Mouse (Mus musculus) forebrain, postnatal 0 days (tissue): ENCODE results near the gene Palm. TPM values are rescaled to one million over a fixed set of nuclear protein-coding genes. Genes with fewer than 3 reads are reported as not detected.

Experiments used
- ATAC-seq: fragments of 200-750 bp; cut with Nextera tagmentation; 2 replicates; pipeline ENCODE4 v1.8.0; 2017; ENCODE audit warnings: mild to moderate bottlenecking, moderate library complexity
- DNase-seq: peaks from one replicate; pipeline ENCODE4 v3.0.0-alpha.2; 2015
- H3K27ac ChIP-seq: fragments of 300-500 bp; sonication (generic); 2 replicates; pipeline ENCODE4 v1.5.1; 2014; ENCODE audit warnings: low read depth, mild to moderate bottlenecking, antibody characterized with exemption, low read length, moderate library complexity, mixed read lengths
- H3K27me3 ChIP-seq: fragments of 300-500 bp; sonication (generic); 2 replicates; pipeline ENCODE4 v1.6.1; 2014; ENCODE audit warnings: mild to moderate bottlenecking, low read length, mixed read lengths; ENCODE audit not compliant: insufficient read depth
- H3K36me3 ChIP-seq: fragments of 300-500 bp; sonication (generic); 2 replicates; pipeline ENCODE4 v1.6.1; 2014; ENCODE audit warnings: mild to moderate bottlenecking, moderate library complexity; ENCODE audit not compliant: insufficient read depth
- H3K4me1 ChIP-seq: fragments of 300-500 bp; sonication (generic); 2 replicates; pipeline ENCODE4 v1.6.1; 2014; ENCODE audit warnings: antibody characterized with exemption; ENCODE audit not compliant: insufficient read depth
- H3K4me2 ChIP-seq: fragments of 300-500 bp; sonication (generic); 2 replicates; pipeline ENCODE4 v1.6.1; 2014; ENCODE audit warnings: low read depth, mild to moderate bottlenecking, moderate library complexity
- H3K4me3 ChIP-seq: fragments of 300-500 bp; sonication (generic); 2 replicates; pipeline ENCODE4 v1.5.1; 2014; ENCODE audit warnings: low read depth, low read length, mixed read lengths
- H3K9ac ChIP-seq: fragments of 300-500 bp; sonication (generic); 2 replicates; pipeline ENCODE4 v1.6.1; 2014; ENCODE audit warnings: mild to moderate bottlenecking
- H3K9me3 ChIP-seq: fragments of 300-500 bp; sonication (generic); 2 replicates; pipeline ENCODE4 v1.6.1; 2016; ENCODE audit warnings: low read length
- CTCF ChIP-seq: sonication (generic); IDR thresholded peaks from 2 replicates; pipeline ENCODE4 v1.5.1; 2016; ENCODE audit warnings: antibody characterized with exemption, control low read depth, low read depth
- WGBS: fragments of 180-500 bp; shearing (Covaris S2); extraction: QIAGEN DNeasy Blood & Tissue Kit; methylation state at CpG from one replicate; pipeline ENCODE4 v1.1.7; 2014; 5-methylcytosine and 5-hydroxymethylcytosine counted together
- microRNA-seq, 2 experiments: library from miRNA; unstranded; fragments of <30 nt; microRNA quantifications; one replicate each; pipeline ENCODE4; 2016
- polyA plus RNA-seq: library from polyadenylated mRNA; unstranded; fragments of >200 nt; fragmentation: Nextera tagmentation; extraction: Ambion mirVana; gene quantifications from 2 replicates; pipeline ENCODE4 v1.2.1, GENCODE M21; 2015
- total RNA-seq: library from RNA; depleted of rRNA; stranded (reverse); fragments of >200 nt; gene quantifications from 2 replicates; pipeline ENCODE4 v1.2.3, GENCODE M21; 2014; rRNA removed

The Palm gene
- total and polyA plus RNA-seq, 2 experiments from 2014 or later, result 154 to 365 TPM

GRCm38 (mm10) chr10:79864351-79865188, 71.2 kb downstream of the Palm start:
- peak; percentile 18; the same call in 1 of the 2 replicates for ATAC-seq
- no peaks in the 10 kb centered on the region for H3K4me1 ChIP-seq
- no peaks in the 10 kb centered on the region for H3K9me3 ChIP-seq
- no peak for DNase-seq
- H3K27ac ChIP-seq, result peak overlapping the region; percentile 47
- no peak for TF ChIP-seq CTCF
- H3K9ac ChIP-seq, result no peak overlapping the region
- peaks cover 82% of the 10 kb centered on the region for H3K36me3 ChIP-seq
- 50% methylated on average over 10 of the region's 10 CpGs for WGBS
- H3K4me3 ChIP-seq, result no peak overlapping the region
- no peak overlapping the region for H3K4me2 ChIP-seq
- no peaks in the 10 kb centered on the region for H3K27me3 ChIP-seq

GRCm38 (mm10) chr10:79865189-79865601, 71.8 kb downstream of the Palm start:
- peaks cover 82% of the 10 kb centered on the region for H3K36me3 ChIP-seq
- H3K9me3 ChIP-seq, result no peaks in the 10 kb centered on the region
- no peaks in the 10 kb centered on the region for H3K4me1 ChIP-seq
- peak; percentile 10; the same call in 1 of the 2 replicates for ATAC-seq
- no peak overlapping the region for H3K4me2 ChIP-seq
- peak overlapping the region; percentile 47 for H3K27ac ChIP-seq
- no peak for DNase-seq
- no peak overlapping the region for H3K4me3 ChIP-seq
- WGBS, result 61% methylated on average over 12 of the region's 12 CpGs
- TF ChIP-seq CTCF, result no peak
- H3K27me3 ChIP-seq, result no peaks in the 10 kb centered on the region
- H3K9ac ChIP-seq, result peak overlapping the region; percentile 28; the same call in 1 of the 2 replicates

- Histone ChIP-seq H3K4me3 (no peak overlapping the region), H3K4me2 (no peak overlapping the region), H3K27ac (0 out of 2 replicates have a peak overlapping the region, but pooled peaks have one; percentile 15), H3K27me3 (no peaks in the 10 kb centered on the region), H3K36me3 (peaks cover 79% of the 10 kb centered on the region), H3K9me3 (no peaks in the 10 kb centered on the region), H3K9ac (no peak overlapping the region), H3K4me1 (no peaks in the 10 kb centered on the region)
- ATAC-seq, result peak; percentile 4; the same call in 1 of the 2 replicates
- 73% methylated on average over 19 of the region's 19 CpGs for WGBS
- DNase-seq, result no peak
- TF ChIP-seq CTCF, result peak; percentile 47
These were observed 72.5 kb downstream of the Palm start for GRCm38 (mm10) chr10:79865801-79866295.

GRCm38 (mm10) chr10:79866601-79867000, 73.2 kb downstream of the Palm start:
- Histone ChIP-seq H3K4me2 (no peak overlapping the region), H3K27me3 (no peaks in the 10 kb centered on the region), H3K9me3 (no peaks in the 10 kb centered on the region), H3K4me1 (no peaks in the 10 kb centered on the region), H3K27ac (no peak overlapping the region), H3K4me3 (no peak overlapping the region), H3K36me3 (peaks cover 71% of the 10 kb centered on the region), H3K9ac (no peak overlapping the region)
- ATAC-seq (no peak), DNase-seq (no peak)
- 77% methylated on average over 11 of the region's 11 CpGs for WGBS
- no peak for TF ChIP-seq CTCF

Small RNAs within 50 kb of the gene (microRNA-seq; reads per million reads assigned to microRNA genes)
- gene Mir6910, result 0 to 0.24 reads per million in 2 experiments

Other genes starting within 250 kb of the Palm start
Only the 30 nearest of the 34 such genes appear.
- 22.2 and 26.7 TPM in 2 replicates for gene C2cd4c, start 179.5 kb upstream of the Palm start, total RNA-seq
- 0.65 and 0.69 TPM in 2 replicates for gene C2cd4c, start 179.5 kb upstream of the Palm start, polyA plus RNA-seq
- 45.3 and 54.7 TPM in 2 replicates for gene Shc2, start 155.7 kb upstream of the Palm start, total RNA-seq
- gene Shc2, start 155.7 kb upstream of the Palm start, polyA plus RNA-seq, result 11.3 and 16.9 TPM in 2 replicates
- 0.38 and 0.52 TPM in 2 replicates for gene Odf3l2, start 147.8 kb upstream of the Palm start, total RNA-seq
- gene Odf3l2, start 147.8 kb upstream of the Palm start, polyA plus RNA-seq, result 0.44 and 0.81 TPM in 2 replicates
- 0.38 and 0.95 TPM in 2 replicates for gene Madcam1, start 129.0 kb upstream of the Palm start, total RNA-seq
- 0.67 and 0.70 TPM in 2 replicates for gene Madcam1, start 129.0 kb upstream of the Palm start, polyA plus RNA-seq
- gene Tpgs1, start 124.2 kb upstream of the Palm start, total RNA-seq, result 64.2 and 91.5 TPM in 2 replicates
- gene Tpgs1, start 124.2 kb upstream of the Palm start, polyA plus RNA-seq, result 128 and 148 TPM in 2 replicates
- gene Cdc34, start 111.4 kb upstream of the Palm start, total RNA-seq, result 61.9 and 69.9 TPM in 2 replicates
- 67.9 and 76.5 TPM in 2 replicates for gene Cdc34, start 111.4 kb upstream of the Palm start, polyA plus RNA-seq
- 2.5 and 3.3 TPM in 2 replicates for gene Gzmm, start 104.6 kb upstream of the Palm start, total RNA-seq
- gene Gzmm, start 104.6 kb upstream of the Palm start, polyA plus RNA-seq, result 1.1 and 1.3 TPM in 2 replicates
- gene Bsg, start 89.1 kb upstream of the Palm start, total RNA-seq, result 960 and 1,112 TPM in 2 replicates
- 1,015 and 1,046 TPM in 2 replicates for gene Bsg, start 89.1 kb upstream of the Palm start, polyA plus RNA-seq
- gene Hcn2, start 76.9 kb upstream of the Palm start, total RNA-seq, result 28.0 and 34.5 TPM in 2 replicates
- gene Hcn2, start 76.9 kb upstream of the Palm start, polyA plus RNA-seq, result 3.6 and 4.7 TPM in 2 replicates
- gene Polrmt, start 47.0 kb upstream of the Palm start, total RNA-seq, result 27.8 and 34.9 TPM in 2 replicates
- gene Polrmt, start 47.0 kb upstream of the Palm start, polyA plus RNA-seq, result 27.3 and 30.2 TPM in 2 replicates
- 0.62 and 1.0 TPM in 2 replicates for gene Fgf22, start 38.5 kb upstream of the Palm start, total RNA-seq
- 0.99 and 1.7 TPM in 2 replicates for gene Fgf22, start 38.5 kb upstream of the Palm start, polyA plus RNA-seq
- 54.1 and 88.3 TPM in 2 replicates for gene Rnf126, start 26.6 kb upstream of the Palm start, total RNA-seq
- gene Rnf126, start 26.6 kb upstream of the Palm start, polyA plus RNA-seq, result 131 and 143 TPM in 2 replicates
- 2.1 and 4.5 TPM in 2 replicates for gene Fstl3, start 16.3 kb upstream of the Palm start, total RNA-seq
- gene Fstl3, start 16.3 kb upstream of the Palm start, polyA plus RNA-seq, result 1.7 and 2.8 TPM in 2 replicates
- 0.31 TPM in 1 of 2 replicates, not detected in the other for gene Prss57, start 2.6 kb upstream of the Palm start, total RNA-seq
- gene Prss57, start 2.6 kb upstream of the Palm start, polyA plus RNA-seq, result 0.35 and 0.67 TPM in 2 replicates
- 0.24 and 0.77 TPM in 2 replicates for gene Misp, start 27.4 kb downstream of the Palm start, total RNA-seq
- 0.09 and 0.41 TPM in 2 replicates for gene Misp, start 27.4 kb downstream of the Palm start, polyA plus RNA-seq
- gene Ptbp1, start 60.9 kb downstream of the Palm start, total RNA-seq, result 92.9 and 97.3 TPM in 2 replicates
- 53.7 and 55.7 TPM in 2 replicates for gene Ptbp1, start 60.9 kb downstream of the Palm start, polyA plus RNA-seq
- 4.9 and 7.8 TPM in 2 replicates for gene Prtn3, start 80.9 kb downstream of the Palm start, total RNA-seq
- 14.9 and 15.4 TPM in 2 replicates for gene Prtn3, start 80.9 kb downstream of the Palm start, polyA plus RNA-seq
- gene Plppr3, start 81.1 kb downstream of the Palm start, total RNA-seq, result 427 and 473 TPM in 2 replicates
- 309 and 328 TPM in 2 replicates for gene Plppr3, start 81.1 kb downstream of the Palm start, polyA plus RNA-seq
- gene Elane, start 92.7 kb downstream of the Palm start, total RNA-seq, result not detected in 2 replicates
- 0.15 TPM in 1 of 2 replicates, not detected in the other for gene Elane, start 92.7 kb downstream of the Palm start, polyA plus RNA-seq
- gene Cfd, start 97.3 kb downstream of the Palm start, total RNA-seq, result not detected in 2 replicates
- gene Cfd, start 97.3 kb downstream of the Palm start, polyA plus RNA-seq, result not detected in 2 replicates
- gene Med16, start 115.4 kb downstream of the Palm start, total RNA-seq, result 47.0 and 60.9 TPM in 2 replicates
- 46.1 and 56.0 TPM in 2 replicates for gene Med16, start 115.4 kb downstream of the Palm start, polyA plus RNA-seq
- gene Gm26602, start 117.3 kb downstream of the Palm start, total RNA-seq, result not detected in 2 replicates
- gene Gm26602, start 117.3 kb downstream of the Palm start, polyA plus RNA-seq, result 34.4 and 39.2 TPM in 2 replicates
- 4.2 and 5.4 TPM in 2 replicates for gene Kiss1r, start 123.4 kb downstream of the Palm start, total RNA-seq
- 3.4 and 3.6 TPM in 2 replicates for gene Kiss1r, start 123.4 kb downstream of the Palm start, polyA plus RNA-seq
- 117 and 129 TPM in 2 replicates for gene R3hdm4, start 127.6 kb downstream of the Palm start, total RNA-seq
- 282 and 333 TPM in 2 replicates for gene R3hdm4, start 127.6 kb downstream of the Palm start, polyA plus RNA-seq
- gene Arid3a, start 133.5 kb downstream of the Palm start, total RNA-seq, result 7.1 and 7.9 TPM in 2 replicates
- gene Arid3a, start 133.5 kb downstream of the Palm start, polyA plus RNA-seq, result 1.0 and 2.1 TPM in 2 replicates
- 58.2 and 84.6 TPM in 2 replicates for gene Wdr18, start 166.6 kb downstream of the Palm start, total RNA-seq
- 91.9 and 107 TPM in 2 replicates for gene Wdr18, start 166.6 kb downstream of the Palm start, polyA plus RNA-seq
- 0.14 and 0.15 TPM in 2 replicates for gene Grin3b, start 177.1 kb downstream of the Palm start, total RNA-seq
- 0.09 and 0.18 TPM in 2 replicates for gene Grin3b, start 177.1 kb downstream of the Palm start, polyA plus RNA-seq
- 109 and 129 TPM in 2 replicates for gene Tmem259, start 190.8 kb downstream of the Palm start, total RNA-seq
- 25.6 and 26.5 TPM in 2 replicates for gene Tmem259, start 190.8 kb downstream of the Palm start, polyA plus RNA-seq
- gene Cnn2, start 195.0 kb downstream of the Palm start, total RNA-seq, result 19.5 and 28.2 TPM in 2 replicates
- 15.7 and 17.0 TPM in 2 replicates for gene Cnn2, start 195.0 kb downstream of the Palm start, polyA plus RNA-seq
- gene Abca7, start 202.9 kb downstream of the Palm start, total RNA-seq, result 6.1 and 6.2 TPM in 2 replicates
- 1.1 TPM in 2 replicates for gene Abca7, start 202.9 kb downstream of the Palm start, polyA plus RNA-seq